24 mouse cellular contexts compared by ENCODE assay signal in the genomic region with DNA sequence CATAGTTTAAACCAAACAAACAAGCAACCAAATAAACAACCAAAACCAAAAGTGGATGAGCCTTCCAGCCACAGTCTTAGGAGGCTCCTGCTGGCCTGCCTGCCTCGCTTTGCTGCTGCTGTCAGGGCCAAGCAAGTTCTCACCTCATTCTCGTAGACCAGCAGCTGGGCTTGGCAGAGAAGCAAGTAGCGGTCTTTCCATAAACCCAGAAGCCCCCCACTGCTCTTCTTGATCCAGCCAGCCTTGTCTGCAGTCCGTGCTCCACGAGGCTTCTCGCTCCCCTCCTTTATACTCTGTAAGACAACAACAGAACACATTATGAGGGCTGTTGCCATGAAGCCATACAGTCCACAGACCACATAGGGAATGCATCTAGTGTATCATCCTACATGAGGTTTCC. TPM values are rescaled to one million over a fixed set of nuclear protein-coding genes. Genes with fewer than 3 reads are reported as not detected.
DNase-seq lines count a peak whose midpoint lies in the region; ATAC-seq and TF ChIP-seq lines count a peak whose summit lies in the region.
"Had no signal": no experiment of that assay in that cellular context is flagged by ENCODE, and none has a peak within 500 bp of the region (broad histone marks: within the 10 kb centered on the region; RNA-seq: fewer than 3 reads in every experiment).

No protein-coding gene starts in this region.

- peaks cover 20% of the 10 kb centered on the region for H3K36me3 ChIP-seq in liver, embryonic 11.5 days (ENCODE audit: control insufficient read depth, insufficient read depth, low read length)
- peaks cover 59% of the 10 kb centered on the region for H3K36me3 ChIP-seq in liver, postnatal 0 days (replicated peaks; ENCODE audit: insufficient read depth, low read length)
- H3K36me3 ChIP-seq in lung, embryonic 16.5 days (ENCODE audit: control insufficient read depth, insufficient read depth, low read length) = peaks cover 8% of the 10 kb centered on the region; the same call in 1 of the 2 replicates
- peaks cover 34 to 48% of the 10 kb centered on the region in 2 experiments for H3K36me3 ChIP-seq in CH12.LX (replicated peaks in 1 of 2; ENCODE audit: control insufficient read depth in 1 of 2, insufficient read depth in 1 of 2, low read length in 1 of 2)

- H3K4me3 ChIP-seq in liver, embryonic 11.5 days (ENCODE audit: low read depth, low read length) = no peak overlapping the region
- H3K4me3 ChIP-seq in liver, postnatal 0 days (ENCODE audit: low read depth, low read length) = no peak overlapping the region
- no peak overlapping the region for H3K4me3 ChIP-seq in lung, embryonic 16.5 days (ENCODE audit: low read length)
- no peak overlapping the region for H3K4me3 ChIP-seq in CH12.LX (replicated peaks in 1 of 3; ENCODE audit: low read depth in 2 of 3, low read length in 2 of 3, poor library complexity in 1 of 3)
- H3K4me3 ChIP-seq in embryonic fibroblast, embryonic 13.5 days (ENCODE audit: insufficient read depth, low read length) = no peak overlapping the region
- H3K4me3 ChIP-seq: embryonic facial prominence, embryonic 10.5 days; erythroblast, embryonic 14.5 days; forebrain, embryonic 10.5 days; gastrocnemius, adult 2 months; heart, embryonic 15.5 days; hindbrain, embryonic 13.5 days had no signal

- H3K27me3 ChIP-seq in liver, embryonic 11.5 days (replicated peaks; ENCODE audit: control insufficient read depth, insufficient read depth, low read length) = no peaks in the 10 kb centered on the region
- no peaks in the 10 kb centered on the region for H3K27me3 ChIP-seq in liver, postnatal 0 days (ENCODE audit: insufficient read depth, low read length)
- H3K27me3 ChIP-seq in lung, embryonic 16.5 days (ENCODE audit: control insufficient read depth, insufficient read depth, low read depth, low read length) = no peaks in the 10 kb centered on the region
- no peaks in the 10 kb centered on the region for H3K27me3 ChIP-seq in CH12.LX (replicated peaks)
- H3K27me3 ChIP-seq: heart, embryonic 15.5 days; hindbrain, embryonic 13.5 days had no signal

- no peak overlapping the region for H3K9ac ChIP-seq in liver, embryonic 11.5 days (ENCODE audit: low read depth, low read length)
- no peak overlapping the region for H3K9ac ChIP-seq in liver, postnatal 0 days (replicated peaks)
- H3K9ac ChIP-seq in lung, embryonic 16.5 days (ENCODE audit: low read length) = no peak overlapping the region
- H3K9ac ChIP-seq in CH12.LX (ENCODE audit: insufficient read depth, low read depth) = no peak overlapping the region
- H3K9ac ChIP-seq: heart, embryonic 15.5 days; hindbrain, embryonic 13.5 days had no signal

- in situ Hi-C loops in CH12.LX (cut with MboI; ENCODE audit: low pct_ligation_motif_present, low pct_unique_long_range_greater_than_20kb, low sequenced_read_pairs) = no loop called here

- peaks cover 41% of the 10 kb centered on the region for H3K79me2 ChIP-seq in CH12.LX (replicated peaks; ENCODE audit: control insufficient read depth, extremely low read depth, insufficient read depth, poor library complexity, severe bottlenecking)

- 90% methylated on average over 6 of the region's 6 CpGs for WGBS in liver, embryonic 11.5 days
- WGBS in liver, postnatal 0 days (ENCODE audit: insufficient replicate concordance) = 89% methylated on average over 6 of the region's 6 CpGs
- WGBS in lung, embryonic 16.5 days = 53% methylated on average over 6 of the region's 6 CpGs

- TF ChIP-seq EP300 in liver, postnatal 0 days (IDR thresholded peaks at IDR 0.05; ENCODE audit: low read depth) = no peak
- TF ChIP-seq EP300 in CH12.LX (IDR thresholded peaks at IDR 0.05; ENCODE audit: low read length) = no peak

- ATAC-seq in liver, embryonic 11.5 days (replicated peaks; ENCODE audit: low FRiP score) = no peak
- ATAC-seq in liver, postnatal 0 days = no peak
- ATAC-seq in lung, embryonic 16.5 days (ENCODE audit: low read depth) = peak; percentile 52; the same call in 1 of the 2 replicates
- ATAC-seq: forebrain, embryonic 14.5 days had no signal

- no peak for TF ChIP-seq POLR2A in CH12.LX (IDR thresholded peaks at IDR 0.05; ENCODE audit: low read depth, low read length)
- TF ChIP-seq POLR2A in embryonic fibroblast, embryonic 13.5 days (IDR thresholded peaks at IDR 0.05; ENCODE audit: low read depth, low read length) = no peak

- peaks cover 35% of the 10 kb centered on the region for H3K4me1 ChIP-seq in liver, embryonic 11.5 days (replicated peaks; ENCODE audit: control insufficient read depth, insufficient read depth, low read length)
- peaks cover 39% of the 10 kb centered on the region for H3K4me1 ChIP-seq in liver, postnatal 0 days (ENCODE audit: insufficient read depth)
- H3K4me1 ChIP-seq in lung, embryonic 16.5 days (replicated peaks; ENCODE audit: control insufficient read depth, insufficient read depth, low read length) = peaks cover 38% of the 10 kb centered on the region
- H3K4me1 ChIP-seq in CH12.LX (ENCODE audit: control insufficient read depth in 1 of 2, insufficient read depth in 2 of 2) = peaks cover 36 to 82% of the 10 kb centered on the region in 2 experiments
- peaks cover 10% of the 10 kb centered on the region for H3K4me1 ChIP-seq in embryonic fibroblast, embryonic 13.5 days (ENCODE audit: control insufficient read depth, insufficient read depth, low read length)

- TF ChIP-seq RAD21 in CH12.LX (IDR thresholded peaks at IDR 0.05; ENCODE audit: low read depth, low read length) = no peak

- H3K27ac ChIP-seq in liver, embryonic 11.5 days (ENCODE audit: low read depth, low read length) = 0 out of 2 replicates have a peak overlapping the region, but pooled peaks have one; percentile 19
- no peak overlapping the region for H3K27ac ChIP-seq in liver, postnatal 0 days (ENCODE audit: low read depth)
- peak overlapping the region; percentile 15 for H3K27ac ChIP-seq in lung, embryonic 16.5 days (ENCODE audit: low read length)
- H3K27ac ChIP-seq in CH12.LX (ENCODE audit: insufficient read depth, low read depth) = peak overlapping the region; percentile 43; the same call in 1 of the 2 replicates
- 0 out of 2 replicates have a peak overlapping the region, but pooled peaks have one; percentile 14 for H3K27ac ChIP-seq in embryonic fibroblast, embryonic 13.5 days (ENCODE audit: insufficient read depth, low read length)
- H3K27ac ChIP-seq: embryonic facial prominence, embryonic 10.5 days; forebrain, embryonic 10.5 days; gastrocnemius, adult 2 months; heart, embryonic 15.5 days; hindbrain, embryonic 13.5 days had no signal

- TF ChIP-seq CTCF in liver, postnatal 0 days (IDR thresholded peaks at IDR 0.05; ENCODE audit: low read depth) = no peak
- TF ChIP-seq CTCF in CH12.LX (conservative IDR thresholded peaks at IDR 0.05 in 1 of 2, IDR thresholded peaks at IDR 0.05 in 1 of 2; ENCODE audit: low read depth in 2 of 2, low read length in 2 of 2) = no peak
- no peak for TF ChIP-seq CTCF in embryonic fibroblast, embryonic 13.5 days (IDR thresholded peaks at IDR 0.05; ENCODE audit: borderline replicate concordance, insufficient read depth, low read length)

- no peak for DNase-seq in liver, embryonic 11.5 days (ENCODE audit: low spot score)
- DNase-seq in liver, postnatal 0 days = no peak
- DNase-seq in lung, postnatal 14 days = no peak
- DNase-seq in CH12.LX (ENCODE audit: extremely low read depth) = no peak
- no peak for DNase-seq in kidney, adult 18-20 months
- DNase-seq: adrenal gland, adult 2 months; adrenal gland, postnatal 25 days; cerebellum, adult 2 months; gastrocnemius, adult 2 months; gastrocnemius, postnatal 36 days; heart, adult 18-20 months; heart, postnatal 14 days had no signal

- dilution Hi-C loops in CH12.LX (cut with MboI; ENCODE audit: extremely low pct_ligation_motif_present, extremely low pct_unique_long_range_greater_than_20kb, low sequenced_read_pairs) = no loop called here

- H3K9me3 ChIP-seq in liver, embryonic 11.5 days (ENCODE audit: control insufficient read depth, low read length) = no peaks in the 10 kb centered on the region
- no peaks in the 10 kb centered on the region for H3K9me3 ChIP-seq in liver, postnatal 0 days (ENCODE audit: low read length)
- no peaks in the 10 kb centered on the region for H3K9me3 ChIP-seq in lung, embryonic 16.5 days (ENCODE audit: control insufficient read depth, low read length)
- H3K9me3 ChIP-seq in CH12.LX (replicated peaks; ENCODE audit: low read length) = no peaks in the 10 kb centered on the region
- H3K9me3 ChIP-seq: embryonic facial prominence, embryonic 10.5 days; forebrain, embryonic 10.5 days; heart, embryonic 15.5 days; hindbrain, embryonic 13.5 days had no signal

- H3K4me2 ChIP-seq in liver, embryonic 11.5 days = no peak overlapping the region
- no peak overlapping the region for H3K4me2 ChIP-seq in liver, postnatal 0 days (ENCODE audit: low read depth, low read length)
- H3K4me2 ChIP-seq in lung, embryonic 16.5 days (ENCODE audit: low read depth, low read length) = no peak overlapping the region
- no peak overlapping the region for H3K4me2 ChIP-seq in CH12.LX (ENCODE audit: insufficient read depth, low read depth, poor library complexity, severe bottlenecking)
- H3K4me2 ChIP-seq: heart, embryonic 11.5 days; heart, embryonic 15.5 days; hindbrain, embryonic 13.5 days had no signal

RNA-seq across cellular contexts. Expression of gene Plekho2, which starts 7.0 kb away (rescaled TPM):
- 29.5 and 30.3 TPM in 2 replicates for polyA plus RNA-seq in liver, embryonic 11.5 days (2014; fragmentation: Nextera tagmentation; extraction: Ambion mirVana)
- polyA plus RNA-seq in liver, postnatal 0 days (2015; fragmentation: Nextera tagmentation; extraction: Ambion mirVana) = 14.3 and 14.5 TPM in 2 replicates
- polyA plus RNA-seq in lung, embryonic 16.5 days (2015; fragmentation: Nextera tagmentation; extraction: Ambion mirVana) = 23.6 and 24.4 TPM in 2 replicates
- 13.9 and 16.8 TPM in 2 replicates for total RNA-seq in CH12.LX (2012; rRNA removed)
- 7.2 and 7.9 TPM in 2 replicates for total RNA-seq in CH12.LX (2014; rRNA removed)
- 33.8 and 37.1 TPM in 2 replicates for polyA plus RNA-seq in CH12.LX (2012; ENCODE audit: insufficient read length, low read depth)
- polyA plus RNA-seq in embryonic fibroblast, embryonic 13.5 days (2011; ENCODE audit: insufficient read length, low read depth, missing spikeins) = 58.1 and 78.4 TPM in 2 replicates

RNA-seq across cellular contexts. Expression of gene Pif1, which starts 14.1 kb away (rescaled TPM):
- 16.4 and 18.0 TPM in 2 replicates for polyA plus RNA-seq in liver, embryonic 11.5 days (2014; fragmentation: Nextera tagmentation; extraction: Ambion mirVana)
- 3.2 and 3.5 TPM in 2 replicates for polyA plus RNA-seq in liver, postnatal 0 days (2015; fragmentation: Nextera tagmentation; extraction: Ambion mirVana)
- 16.1 and 17.0 TPM in 2 replicates for polyA plus RNA-seq in lung, embryonic 16.5 days (2015; fragmentation: Nextera tagmentation; extraction: Ambion mirVana)
- 12.2 and 15.7 TPM in 2 replicates for total RNA-seq in CH12.LX (2012; rRNA removed)
- 11.2 and 13.3 TPM in 2 replicates for total RNA-seq in CH12.LX (2014; rRNA removed)
- 12.3 and 14.5 TPM in 2 replicates for polyA plus RNA-seq in CH12.LX (2012; ENCODE audit: insufficient read length, low read depth)
- polyA plus RNA-seq in embryonic fibroblast, embryonic 13.5 days (2011; ENCODE audit: insufficient read length, low read depth, missing spikeins) = 8.3 and 10.9 TPM in 2 replicates
- total RNA-seq: gastrocnemius, adult 2 months; heart, adult 18-20 months had no signal

RNA-seq across cellular contexts. Expression of gene Ankdd1a, which starts 52.8 kb away (rescaled TPM):
- polyA plus RNA-seq in liver, embryonic 11.5 days (2014; fragmentation: Nextera tagmentation; extraction: Ambion mirVana) = not detected in 2 replicates
- polyA plus RNA-seq in liver, postnatal 0 days (2015; fragmentation: Nextera tagmentation; extraction: Ambion mirVana) = not detected in 2 replicates
- not detected in 2 replicates for polyA plus RNA-seq in lung, embryonic 16.5 days (2015; fragmentation: Nextera tagmentation; extraction: Ambion mirVana)
- total RNA-seq in CH12.LX (2012; rRNA removed) = not detected in 2 replicates
- not detected in 2 replicates for total RNA-seq in CH12.LX (2014; rRNA removed)
- polyA plus RNA-seq in CH12.LX (2012; ENCODE audit: insufficient read length, low read depth) = not detected in 2 replicates
- polyA plus RNA-seq in embryonic fibroblast, embryonic 13.5 days (2011; ENCODE audit: insufficient read length, low read depth, missing spikeins) = not detected in 2 replicates
- total RNA-seq: ES-E14; gastrocnemius, adult 2 months; gastrocnemius, postnatal 36 days; heart, adult 18-20 months; heart, postnatal 14 days; hematopoietic stem cell, adult 5-6 weeks had no signal
- polyA plus RNA-seq: embryonic facial prominence, embryonic 10.5 days; embryonic facial prominence, embryonic 14.5 days; erythroblast, embryonic 14.5 days; forebrain, embryonic 10.5 days; forebrain, embryonic 14.5 days; heart, embryonic 11.5 days; heart, embryonic 15.5 days had no signal

RNA-seq across cellular contexts. Expression of gene Rbpms2, which starts 56.6 kb away (rescaled TPM):
- 34.8 and 36.5 TPM in 2 replicates for polyA plus RNA-seq in liver, embryonic 11.5 days (2014; fragmentation: Nextera tagmentation; extraction: Ambion mirVana)
- 23.5 and 26.1 TPM in 2 replicates for polyA plus RNA-seq in liver, postnatal 0 days (2015; fragmentation: Nextera tagmentation; extraction: Ambion mirVana)
- polyA plus RNA-seq in lung, embryonic 16.5 days (2015; fragmentation: Nextera tagmentation; extraction: Ambion mirVana) = 10.8 and 14.1 TPM in 2 replicates
- total RNA-seq in CH12.LX (2012; rRNA removed) (0.13 TPM in 1 of 2 replicates, not detected in the other), CH12.LX (2014; rRNA removed) (not detected in 2 replicates)
- 0.34 and 0.95 TPM in 2 replicates for polyA plus RNA-seq in CH12.LX (2012; ENCODE audit: insufficient read length, low read depth)
- polyA plus RNA-seq in embryonic fibroblast, embryonic 13.5 days (2011; ENCODE audit: insufficient read length, low read depth, missing spikeins) = 22.7 and 34.1 TPM in 2 replicates
